In the genomic region with DNA sequence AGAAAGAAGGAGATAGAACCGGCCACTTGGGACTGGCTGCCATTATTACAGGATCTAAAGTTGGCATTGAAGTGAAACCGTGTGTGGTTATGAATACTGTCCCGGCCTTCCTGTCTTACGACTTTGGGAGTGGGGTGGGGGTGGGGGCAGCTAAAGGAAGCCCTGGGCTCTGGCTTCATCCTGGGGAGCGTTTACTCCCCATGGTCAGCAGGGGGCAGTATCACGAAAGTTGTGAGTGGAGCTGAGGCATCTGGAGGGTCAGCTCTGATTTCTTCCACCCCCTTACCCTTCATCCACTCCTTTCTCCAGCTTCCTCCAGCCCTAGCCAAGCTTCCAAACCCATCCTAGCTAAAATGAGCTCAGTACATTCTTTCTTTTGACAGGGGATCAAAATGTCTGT, we compare ENCODE assay signal across 9 mouse cellular contexts.
DNase-seq lines count a peak whose midpoint lies in the region; ATAC-seq lines count a peak whose summit lies in the region.
"Had no signal": no experiment of that assay in that cellular context is flagged by ENCODE, and none has a peak within 500 bp of the region (broad histone marks: within the 10 kb centered on the region; RNA-seq: fewer than 3 reads in every experiment).

No protein-coding gene starts in this region.

- no peaks in the 10 kb centered on the region for H3K27me3 ChIP-seq in hindbrain, embryonic 11.5 days (ENCODE audit: control insufficient read depth, insufficient read depth, low read length)
- H3K27me3 ChIP-seq in hindbrain, embryonic 12.5 days, result no peaks in the 10 kb centered on the region
- no peaks in the 10 kb centered on the region for H3K27me3 ChIP-seq in neural tube, embryonic 15.5 days (replicated peaks)

- no peak for ATAC-seq in hindbrain, embryonic 11.5 days (ENCODE audit: low FRiP score)
- no peak for ATAC-seq in hindbrain, embryonic 12.5 days (ENCODE audit: low FRiP score)
- no peak for ATAC-seq in neural tube, embryonic 15.5 days (ENCODE audit: low FRiP score)
- ATAC-seq in inflammation-experienced regulatory T-cells, adult 6 months, result no peak
- no peak for ATAC-seq in megakaryocyte, adult 5-6 weeks (ENCODE audit: poor library complexity, severe bottlenecking)

- H3K9ac ChIP-seq in hindbrain, embryonic 11.5 days (ENCODE audit: low read depth, low read length), result no peak overlapping the region
- no peak overlapping the region for H3K9ac ChIP-seq in hindbrain, embryonic 12.5 days
- H3K9ac ChIP-seq in neural tube, embryonic 15.5 days (replicated peaks), result no peak overlapping the region

- no peak overlapping the region for H3K4me3 ChIP-seq in hindbrain, embryonic 11.5 days (ENCODE audit: low read depth, low read length)
- no peak overlapping the region for H3K4me3 ChIP-seq in hindbrain, embryonic 12.5 days
- no peak overlapping the region for H3K4me3 ChIP-seq in neural tube, embryonic 15.5 days (replicated peaks)

- no peak overlapping the region for H3K27ac ChIP-seq in hindbrain, embryonic 11.5 days (ENCODE audit: low read depth, low read length)
- no peak overlapping the region for H3K27ac ChIP-seq in hindbrain, embryonic 12.5 days
- no peak overlapping the region for H3K27ac ChIP-seq in neural tube, embryonic 15.5 days (replicated peaks)
- H3K27ac ChIP-seq: macrophage had no signal

- no peaks in the 10 kb centered on the region for H3K4me1 ChIP-seq in hindbrain, embryonic 11.5 days (replicated peaks; ENCODE audit: control insufficient read depth, insufficient read depth, low read length)
- H3K4me1 ChIP-seq in hindbrain, embryonic 12.5 days, result no peaks in the 10 kb centered on the region
- H3K4me1 ChIP-seq in neural tube, embryonic 15.5 days, result no peaks in the 10 kb centered on the region

- peak; percentile 59 for DNase-seq in hindbrain, embryonic 11.5 days (ENCODE audit: low spot score)
- DNase-seq in neural tube, embryonic 10.5 days (ENCODE audit: extremely low spot score, low spot score), result peak; percentile 22
- DNase-seq in embryo, embryonic 11 days, result peak; percentile 51
- DNase-seq: kidney, adult 9 months had no signal

- H3K9me3 ChIP-seq in hindbrain, embryonic 11.5 days (ENCODE audit: control insufficient read depth, low read length), result no peaks in the 10 kb centered on the region
- no peaks in the 10 kb centered on the region for H3K9me3 ChIP-seq in hindbrain, embryonic 12.5 days (replicated peaks)
- H3K9me3 ChIP-seq in neural tube, embryonic 15.5 days (replicated peaks), result no peaks in the 10 kb centered on the region

- H3K36me3 ChIP-seq in hindbrain, embryonic 11.5 days (ENCODE audit: control insufficient read depth, insufficient read depth, low read length), result no peaks in the 10 kb centered on the region
- H3K36me3 ChIP-seq in hindbrain, embryonic 12.5 days, result no peaks in the 10 kb centered on the region
- H3K36me3 ChIP-seq in neural tube, embryonic 15.5 days, result no peaks in the 10 kb centered on the region

- 54% methylated on average over 6 of the region's 6 CpGs for WGBS in hindbrain, embryonic 11.5 days
- 49% methylated on average over 6 of the region's 6 CpGs for WGBS in hindbrain, embryonic 12.5 days
- WGBS in neural tube, embryonic 15.5 days, result 56% methylated on average over 6 of the region's 6 CpGs

- no peak overlapping the region for H3K4me2 ChIP-seq in hindbrain, embryonic 11.5 days (replicated peaks; ENCODE audit: low read depth, low read length)
- no peak overlapping the region for H3K4me2 ChIP-seq in hindbrain, embryonic 12.5 days (replicated peaks)
- no peak overlapping the region for H3K4me2 ChIP-seq in neural tube, embryonic 15.5 days
